Mouse (Mus musculus) brain, embryonic 14.5 days (tissue): ENCODE measurements at regions not wholly inside any gene's neighbourhood (a gene's known extent, or its start where the extent isn't known, plus 50 kb on each side); places are given as distances from the start of the nearest gene placed in this dataset.
A peak's percentile ranks its signal among the peaks of the same experiment; 100 is the strongest.

Experiments
- DNase-seq: peaks from one replicate; pipeline ENCODE4 v3.0.0-alpha.2; 2011; ENCODE audit warnings: low read depth
- CTCF ChIP-seq: fragments of 200-500 bp; IDR thresholded peaks from 2 replicates; pipeline ENCODE4 v1.5.1; 2012; ENCODE audit warnings: inconsistent platforms, mild to moderate bottlenecking, moderate library complexity, borderline replicate concordance; ENCODE audit not compliant: insufficient read depth, insufficient read length; ENCODE audit errors: extremely low read depth
- POLR2A ChIP-seq: fragments of 200-500 bp; IDR thresholded peaks from 2 replicates; pipeline ENCODE4 v1.6.1; 2012; ENCODE audit warnings: mild to moderate bottlenecking, inconsistent platforms, borderline replicate concordance; ENCODE audit not compliant: poor library complexity, insufficient read depth, insufficient read length, severe bottlenecking; ENCODE audit errors: extremely low read depth

- DNase-seq = no peak
- no peak for TF ChIP-seq CTCF
- no peak for TF ChIP-seq POLR2A
These were observed 64.2 kb upstream of the Elk3 start for GRCm38 (mm10) chr10:93375007-93375711.

GRCm38 (mm10) chr10:93375771-93376170 lies 64.8 kb upstream of the Elk3 start:
- DNase-seq = no peak
- TF ChIP-seq CTCF = no peak
- TF ChIP-seq POLR2A = no peak

- TF ChIP-seq POLR2A (no peak), CTCF (no peak)
- no peak for DNase-seq
These were observed 65.6 kb upstream of the Elk3 start for GRCm38 (mm10) chr10:93376457-93376941.

GRCm38 (mm10) chr10:93389276-93389675 lies 63.9 kb upstream of the Lta4h start:
- no peak for DNase-seq
- TF ChIP-seq CTCF (no peak), POLR2A (no peak)

GRCm38 (mm10) chr10:93391296-93391695 lies 61.9 kb upstream of the Lta4h start:
- DNase-seq = peak; percentile 6
- TF ChIP-seq POLR2A (no peak), CTCF (no peak)

- DNase-seq = no peak
- no peak for TF ChIP-seq POLR2A
- no peak for TF ChIP-seq CTCF
These were observed 59.3 kb upstream of the Lta4h start for GRCm38 (mm10) chr10:93393902-93394301.

- TF ChIP-seq CTCF = no peak
- no peak for TF ChIP-seq POLR2A
- DNase-seq = no peak
These were observed 55.5 kb upstream of the Lta4h start for GRCm38 (mm10) chr10:93397711-93398110.

- DNase-seq = no peak
- no peak for TF ChIP-seq CTCF
- TF ChIP-seq POLR2A = no peak
These were observed 54.5 kb upstream of the Lta4h start for GRCm38 (mm10) chr10:93398531-93399320.

- DNase-seq = no peak
- TF ChIP-seq POLR2A = no peak
- no peak for TF ChIP-seq CTCF
These were observed 50.3 kb upstream of the Lta4h start for GRCm38 (mm10) chr10:93402689-93403509.
